Mouse (Mus musculus): ENCODE measurements at regions not wholly inside any gene's neighbourhood (a gene's known extent, or its start where the extent isn't known, plus 50 kb on each side); places are given as distances from the start of the nearest gene placed in this dataset.

DNA sequence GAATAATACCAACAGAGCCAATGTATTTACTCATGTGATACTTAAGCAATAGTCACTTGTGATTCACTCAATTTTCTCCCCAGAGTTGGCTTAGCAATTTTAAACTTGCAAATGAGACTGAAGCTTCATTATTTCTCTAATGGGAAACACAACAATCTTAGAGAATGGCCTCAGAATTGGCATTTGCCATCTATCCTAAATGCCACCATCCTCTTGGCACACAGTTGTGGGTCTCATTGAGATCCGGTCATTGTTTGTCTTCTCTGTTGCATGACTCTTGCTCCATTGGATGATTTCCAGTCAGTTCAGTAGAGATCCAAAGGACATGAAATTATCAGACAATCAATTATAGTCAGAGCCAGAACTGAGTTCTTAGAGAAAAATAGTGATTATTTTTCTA, 280.6 kb upstream of the Gm9008 start:
- TF ChIP-seq CTCF (IDR thresholded peaks at IDR 0.05; ENCODE audit: borderline replicate concordance, insufficient read depth, low read length) (no peak), POLR2A (IDR thresholded peaks at IDR 0.05; ENCODE audit: low read depth, low read length) (no peak)

Measured in embryonic fibroblast, embryonic 13.5 days (primary cell).